Mouse (Mus musculus) urinary bladder, postnatal 10 days (tissue): ENCODE results near the gene Cd19.

Source experiments
- DNase-seq: peaks from one replicate; pipeline ENCODE4 v3.0.0; 2022; ENCODE audit warnings: low spot score

Cd19 gene

DNA sequence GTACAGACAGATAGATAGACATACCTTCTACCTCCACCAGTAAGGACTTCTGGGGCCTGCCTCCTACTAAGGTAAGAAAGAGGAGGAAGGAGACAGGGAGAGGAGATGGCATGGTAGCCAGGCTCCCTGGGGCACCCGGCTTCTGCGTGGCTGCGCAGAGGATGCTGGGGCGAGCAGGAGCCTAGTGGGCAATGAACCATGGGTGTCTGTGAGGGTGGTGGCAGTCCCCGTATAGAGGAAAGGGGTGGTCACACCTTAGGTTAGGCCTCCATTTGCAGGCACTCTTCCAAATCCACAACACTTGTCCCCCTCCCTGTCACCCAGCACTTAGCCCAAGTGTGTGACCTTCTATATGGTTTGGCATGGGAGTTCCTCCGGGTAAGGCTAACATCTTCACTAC, at the start of gene Cd19:
Cd19 (minus strand) TSS at position 165 of the 400 bp plus-strand sequence.
- no peak for DNase-seq

DNA sequence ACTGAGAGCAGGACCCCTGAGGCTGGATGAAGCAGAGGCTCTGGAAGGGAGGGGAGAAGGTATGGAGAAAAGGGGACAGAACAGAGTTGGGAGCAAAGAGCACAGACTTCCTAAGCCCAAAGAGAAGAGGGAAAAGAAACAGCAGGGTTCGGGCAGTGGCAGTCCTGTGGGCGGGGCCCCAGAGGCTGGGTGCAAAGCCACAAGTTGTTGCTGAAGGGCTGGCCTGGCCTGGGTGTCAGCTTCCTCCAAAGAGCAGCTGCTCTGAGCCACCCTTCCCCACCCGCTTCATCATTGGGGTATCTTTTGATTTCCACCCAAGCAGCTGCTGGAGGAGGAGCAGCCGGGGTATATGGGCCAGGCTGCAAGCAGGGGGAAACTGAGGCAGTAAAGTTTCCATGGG, 49.4 kb upstream of the Cd19 start:
- no peak for DNase-seq

DNA sequence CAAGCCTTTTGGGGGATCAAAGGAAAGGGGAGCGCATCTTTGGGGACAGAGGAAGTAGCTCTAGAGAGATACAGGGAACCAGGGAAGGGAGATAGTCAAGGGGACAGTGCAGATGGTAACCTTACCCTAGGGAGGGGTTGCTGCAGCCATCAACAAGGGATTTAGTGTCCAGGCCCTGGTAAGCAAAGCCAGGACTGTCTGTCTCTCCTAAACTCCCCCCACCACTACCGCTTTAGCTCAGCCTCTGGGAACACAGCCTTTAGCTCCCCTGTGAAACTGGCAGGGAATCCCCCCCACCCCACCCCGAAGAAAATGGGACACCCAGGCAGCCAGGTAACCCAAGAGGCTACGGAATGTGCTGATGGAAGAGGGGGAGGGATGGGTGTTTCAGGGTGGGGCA, 48.9 kb upstream of the Cd19 start:
- no peak for DNase-seq

DNA sequence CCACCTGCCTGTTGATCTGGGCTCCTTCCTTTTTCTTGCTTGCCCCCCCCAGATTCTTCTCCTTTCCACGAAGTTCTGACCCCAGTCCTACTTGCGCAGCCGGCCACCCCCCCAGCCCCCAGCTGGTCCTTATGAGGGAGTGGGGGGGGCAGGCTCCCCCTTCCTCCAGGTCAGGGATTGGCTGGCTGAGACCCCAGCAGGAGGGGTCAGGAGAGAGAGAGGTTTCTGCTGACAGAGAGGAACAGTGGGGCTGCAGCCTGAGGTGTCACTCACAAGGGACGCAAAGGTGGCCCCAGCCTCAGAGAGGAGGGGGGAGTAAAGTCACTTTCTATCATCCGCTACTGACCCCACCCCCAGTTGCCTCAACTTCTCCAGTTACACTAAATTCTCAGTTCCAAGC, 48.3 kb upstream of the Cd19 start, which contains the start of gene Atp2a1:
Atp2a1 (minus strand) TSS at position 105 of the 400 bp plus-strand sequence.
- no peak for DNase-seq

DNA sequence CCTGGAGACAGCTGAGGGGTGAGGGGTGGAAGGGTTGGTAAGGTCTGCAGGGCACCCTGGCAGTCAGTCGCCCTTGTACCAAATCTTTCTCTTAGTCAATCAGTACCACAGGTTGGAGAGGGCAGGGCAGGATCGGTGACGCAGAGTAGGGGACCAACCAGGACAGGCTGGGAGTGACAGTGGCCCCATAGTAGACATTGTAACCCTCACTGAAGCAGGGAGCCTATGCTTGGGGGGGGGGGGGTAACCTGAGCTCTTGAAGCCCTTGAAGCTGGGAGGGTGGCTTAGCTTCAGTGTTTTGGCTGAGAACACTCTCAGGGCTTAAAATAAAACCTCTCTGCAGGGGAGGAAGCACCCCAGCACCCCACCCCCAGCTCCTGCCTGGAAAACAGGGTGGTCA, 46.9 kb upstream of the Cd19 start:
- DNase-seq, result no peak

DNA sequence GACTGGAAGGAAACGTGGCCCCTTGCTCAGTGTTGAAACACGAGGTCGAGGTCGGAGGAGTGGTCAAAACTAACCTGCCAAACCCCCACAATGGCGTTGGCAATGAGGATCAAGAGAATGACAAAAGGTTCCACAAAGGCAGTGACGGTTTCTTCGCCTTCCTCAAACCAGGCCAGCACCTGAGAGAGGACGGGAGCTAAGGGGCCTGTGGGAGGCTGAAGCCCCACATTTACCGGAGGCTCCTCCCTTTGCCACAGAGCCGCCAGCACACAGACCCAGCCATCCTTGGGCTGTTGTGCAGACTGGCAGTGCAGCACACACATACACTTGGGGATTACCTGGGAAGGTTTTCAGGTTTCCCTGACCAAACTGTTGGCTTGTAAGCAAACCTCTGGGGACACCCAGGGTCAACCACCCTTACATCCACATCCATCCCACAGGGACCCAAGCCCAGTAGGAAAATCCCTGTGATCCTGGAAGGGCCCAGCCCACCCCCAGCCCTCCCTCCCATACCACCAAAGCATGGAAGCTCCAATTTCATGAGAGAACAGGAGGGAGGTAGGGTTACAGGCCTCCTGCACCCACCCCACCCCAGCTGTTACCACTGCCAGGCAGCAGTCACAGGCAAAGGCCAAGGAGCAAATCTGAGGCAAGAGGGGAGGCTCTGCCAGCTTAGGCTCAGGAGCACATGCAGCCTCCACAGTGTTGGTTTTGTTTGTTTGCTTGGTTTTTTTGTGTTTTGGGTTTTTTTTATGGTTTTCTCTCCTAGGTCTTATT, 46.1 kb upstream of the Cd19 start:
- no peak for DNase-seq

DNA sequence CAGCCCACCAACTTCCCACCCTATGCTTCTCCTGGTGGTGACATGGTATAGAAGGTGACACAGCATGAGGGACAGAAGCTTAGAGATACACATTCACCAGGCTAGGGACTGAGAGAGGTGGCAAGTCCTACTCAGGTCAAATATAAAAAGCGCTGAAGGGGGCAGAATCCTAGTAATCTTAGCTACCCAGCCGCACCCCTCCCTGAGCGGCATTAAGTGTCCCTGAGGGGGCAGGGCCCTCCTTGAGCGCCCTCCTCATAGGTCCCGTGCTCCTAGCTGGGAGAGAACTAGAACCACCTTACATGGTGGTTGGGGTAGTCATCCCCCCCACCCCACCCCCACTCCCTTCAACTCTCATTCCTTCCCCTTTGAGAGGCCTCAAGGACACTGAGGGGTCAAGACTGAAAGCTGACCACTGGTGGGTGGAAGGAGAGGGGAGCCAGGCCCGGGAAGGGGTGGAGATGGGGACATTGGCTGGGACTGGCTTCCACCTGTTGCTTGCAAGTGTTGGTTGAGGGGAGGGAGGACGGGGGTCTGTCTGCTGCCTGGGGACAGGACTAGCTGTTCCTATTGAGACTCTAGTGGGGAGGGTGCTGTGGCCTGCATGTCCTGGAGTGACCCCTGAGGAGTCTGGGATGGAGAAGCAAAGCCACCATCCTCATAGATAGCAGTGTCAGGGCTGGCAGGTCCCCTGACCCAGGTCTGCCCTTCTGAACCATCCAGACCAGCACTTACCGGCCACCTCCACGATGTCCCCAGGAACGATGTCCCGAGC, 44.3 kb upstream of the Cd19 start:
- no peak for DNase-seq

DNA sequence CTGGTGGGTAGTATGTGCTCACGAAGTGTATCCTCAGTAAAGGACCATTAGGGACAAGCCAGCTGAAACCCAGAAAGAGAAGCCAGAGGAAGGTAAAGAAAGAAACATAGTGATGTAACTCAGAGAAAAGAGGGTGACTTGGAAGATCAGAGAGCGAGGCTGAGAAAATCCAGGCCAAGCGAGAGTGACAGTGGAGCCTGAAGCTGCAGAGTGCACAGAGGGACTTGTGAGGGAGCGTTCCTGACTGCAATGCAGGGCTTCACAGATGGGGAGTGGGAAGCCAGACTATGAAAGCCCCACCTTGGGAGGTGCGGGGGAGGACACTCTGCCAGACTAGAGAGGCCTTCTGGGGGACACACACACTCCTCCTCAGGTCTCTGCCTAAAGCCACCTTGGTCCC, 43.5 kb upstream of the Cd19 start:
- no peak for DNase-seq

DNA sequence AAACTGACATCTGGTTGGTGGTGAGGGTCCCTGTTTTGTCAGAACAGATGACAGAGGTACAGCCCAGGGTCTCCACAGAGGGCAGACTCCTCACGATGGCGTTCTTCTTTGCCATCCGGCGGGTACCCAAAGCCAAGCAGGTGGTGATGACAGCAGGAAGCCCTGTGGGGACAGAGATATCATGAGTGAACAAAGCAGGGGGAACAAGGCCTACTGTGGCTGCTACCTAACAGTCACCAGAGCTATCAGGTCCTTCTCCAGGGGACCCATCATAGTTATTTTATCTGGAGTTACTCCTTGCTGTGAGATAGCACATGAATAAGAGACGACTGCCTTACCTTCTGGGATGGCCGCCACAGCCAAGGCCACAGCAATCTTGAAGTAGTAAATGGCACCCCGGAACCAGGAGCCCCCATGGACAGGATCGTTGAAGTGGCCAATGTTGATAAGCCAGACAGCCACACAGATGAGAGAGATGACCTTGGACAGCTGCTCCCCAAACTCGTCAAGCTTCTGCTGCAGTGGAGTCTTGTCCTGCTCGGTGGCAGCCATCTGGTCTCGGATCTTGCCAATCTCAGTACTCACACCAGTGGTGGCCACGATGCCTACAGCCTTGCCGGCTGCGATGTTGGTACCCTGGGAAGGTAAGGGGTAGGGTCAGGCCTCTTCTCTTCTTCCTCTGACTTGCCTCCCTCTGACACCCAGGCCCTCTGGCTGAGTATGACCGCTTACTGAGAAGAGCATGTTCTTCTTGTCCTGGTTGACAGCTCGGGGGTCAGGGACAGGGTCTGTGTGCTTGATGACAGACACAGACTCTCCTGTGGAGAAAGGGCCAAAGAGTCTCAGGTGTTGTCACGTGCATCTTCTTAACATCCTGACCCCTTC, 41.9 kb upstream of the Cd19 start:
- DNase-seq, result no peak

DNA sequence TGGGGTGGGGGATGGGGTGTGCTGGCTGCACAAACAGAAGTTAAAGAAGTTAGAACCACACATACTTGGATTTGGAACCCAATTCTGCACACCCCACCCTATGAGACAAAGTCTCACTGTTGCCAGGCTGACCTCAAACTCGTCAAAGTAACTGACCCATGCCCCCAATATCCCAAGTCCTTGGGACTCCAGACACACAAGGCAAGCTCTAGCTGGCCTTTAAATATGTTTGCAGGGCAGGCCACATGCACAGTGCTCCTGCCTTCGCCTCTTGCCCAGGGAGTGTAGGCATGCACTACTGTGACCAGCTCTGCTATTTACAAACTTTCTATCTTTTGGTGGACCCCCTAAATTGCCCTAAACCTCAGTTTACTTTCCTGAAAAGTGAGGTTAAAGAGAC, 40.6 kb upstream of the Cd19 start:
- DNase-seq, result no peak

DNA sequence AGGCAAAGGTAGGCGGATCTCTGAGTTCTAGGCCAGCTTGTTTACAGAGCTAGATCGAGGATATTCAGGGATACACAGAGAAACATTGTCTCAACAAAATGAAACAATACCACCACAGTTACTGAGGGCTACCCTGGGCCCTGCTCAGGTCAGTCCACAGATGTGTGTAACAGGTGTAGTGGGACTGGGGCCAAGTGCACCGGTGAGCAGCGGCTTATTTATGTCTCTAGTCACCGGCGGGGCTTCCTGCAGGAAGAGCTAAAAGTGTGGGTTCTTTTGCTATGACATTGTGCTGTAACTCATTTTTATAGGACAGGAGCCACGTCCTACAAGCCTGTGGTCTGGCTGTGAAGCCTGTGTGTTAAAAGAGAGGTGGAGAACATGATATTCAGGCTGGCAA, 39.2 kb upstream of the Cd19 start:
- no peak for DNase-seq

DNA sequence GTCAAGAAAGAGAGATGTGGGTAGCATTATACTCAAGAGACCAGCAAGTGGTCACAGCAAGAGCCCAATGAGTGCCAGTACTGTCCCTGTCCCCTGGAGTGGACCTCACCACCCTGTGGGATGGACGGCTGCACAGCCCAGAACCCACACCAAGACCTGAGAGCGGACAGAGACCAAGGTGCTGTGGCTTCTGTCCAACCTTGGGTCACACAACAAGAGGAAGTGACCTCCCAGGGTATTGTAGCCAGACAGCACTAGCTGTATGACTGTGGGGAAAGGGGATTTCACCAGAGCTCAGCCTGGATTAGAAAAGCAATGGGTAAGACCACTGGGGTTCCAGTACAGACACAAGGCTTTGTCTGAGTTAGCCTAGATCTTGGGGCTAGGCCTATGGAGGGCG, 37.6 kb upstream of the Cd19 start:
- DNase-seq, result no peak

DNA sequence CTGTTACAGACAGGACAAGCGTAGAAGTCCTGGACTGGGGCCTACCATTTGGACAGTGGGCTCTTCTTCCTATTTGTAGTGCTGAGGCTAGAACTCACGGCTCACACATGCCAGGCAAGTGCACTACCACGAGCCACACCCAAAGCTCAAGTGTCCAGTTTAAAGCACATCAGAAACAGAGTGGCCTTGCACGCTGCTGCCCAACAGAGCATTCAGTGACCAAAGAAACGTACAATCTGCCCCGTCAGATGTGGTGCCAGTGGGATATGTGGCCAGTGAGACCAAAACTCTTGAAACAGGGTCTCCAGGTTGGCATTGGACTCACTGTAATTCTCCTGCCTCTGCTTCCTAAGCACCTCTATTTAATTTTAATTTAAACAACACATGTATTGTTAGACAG, 36.0 kb upstream of the Cd19 start:
- no peak for DNase-seq

DNA sequence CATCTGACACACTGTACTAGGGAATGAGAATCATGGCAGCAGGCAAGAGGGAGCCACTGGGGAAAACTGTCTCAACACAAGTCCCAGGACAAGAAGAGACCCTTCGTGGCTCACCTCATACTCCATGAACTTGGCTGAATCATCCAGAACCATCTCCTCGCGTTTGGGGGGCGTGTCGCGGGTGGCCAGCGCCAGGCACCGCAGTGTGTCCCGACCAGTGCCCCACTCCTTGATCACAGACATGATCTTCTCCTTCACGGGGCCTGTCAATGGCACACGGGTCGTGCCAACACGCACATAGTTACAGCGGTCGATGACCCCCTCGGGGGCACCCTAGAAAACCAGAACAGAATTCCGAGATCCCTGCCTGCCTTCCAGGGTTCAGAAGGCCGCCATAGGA, 35.3 kb upstream of the Cd19 start:
- no peak for DNase-seq

DNA sequence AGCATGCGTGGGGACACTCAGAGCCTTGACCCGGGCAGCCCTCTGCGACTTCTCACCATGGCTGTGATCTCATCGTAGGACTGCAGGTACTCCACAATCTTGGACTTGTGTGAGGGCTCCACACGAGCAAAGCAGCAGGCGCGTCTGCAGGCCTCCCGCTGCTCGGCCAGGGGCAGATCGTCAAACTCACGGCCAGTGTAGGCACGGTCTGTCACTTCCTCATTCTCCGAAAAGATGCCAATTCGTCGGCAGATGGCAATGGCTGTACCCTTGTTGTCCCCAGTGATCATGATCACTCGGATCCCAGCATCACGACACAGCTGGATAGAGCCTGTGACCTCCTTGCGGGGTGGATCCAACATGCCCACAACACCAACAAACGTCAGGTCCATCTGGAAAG, 33.8 kb upstream of the Cd19 start:
- DNase-seq, result no peak

DNA sequence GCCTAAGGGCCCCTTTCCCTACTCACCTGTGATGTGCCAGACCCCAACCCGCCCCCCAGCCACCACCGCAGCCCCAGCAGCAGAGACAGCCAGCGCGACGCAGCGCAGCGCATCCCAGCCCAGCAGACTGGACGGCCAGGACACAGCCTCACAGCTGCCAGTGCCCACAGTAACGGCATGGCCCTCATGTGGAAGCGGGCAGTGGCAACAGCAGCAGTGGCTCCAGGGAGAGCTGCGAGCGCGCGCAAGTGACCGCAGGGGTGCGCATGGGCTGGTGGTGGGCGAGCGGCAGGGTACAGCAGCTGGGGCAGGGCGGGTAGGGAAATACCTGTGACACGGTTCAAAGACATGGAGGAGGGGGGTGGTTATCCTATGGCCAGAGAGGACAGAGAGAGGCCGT, 31.5 kb upstream of the Cd19 start:
- DNase-seq, result no peak

DNA sequence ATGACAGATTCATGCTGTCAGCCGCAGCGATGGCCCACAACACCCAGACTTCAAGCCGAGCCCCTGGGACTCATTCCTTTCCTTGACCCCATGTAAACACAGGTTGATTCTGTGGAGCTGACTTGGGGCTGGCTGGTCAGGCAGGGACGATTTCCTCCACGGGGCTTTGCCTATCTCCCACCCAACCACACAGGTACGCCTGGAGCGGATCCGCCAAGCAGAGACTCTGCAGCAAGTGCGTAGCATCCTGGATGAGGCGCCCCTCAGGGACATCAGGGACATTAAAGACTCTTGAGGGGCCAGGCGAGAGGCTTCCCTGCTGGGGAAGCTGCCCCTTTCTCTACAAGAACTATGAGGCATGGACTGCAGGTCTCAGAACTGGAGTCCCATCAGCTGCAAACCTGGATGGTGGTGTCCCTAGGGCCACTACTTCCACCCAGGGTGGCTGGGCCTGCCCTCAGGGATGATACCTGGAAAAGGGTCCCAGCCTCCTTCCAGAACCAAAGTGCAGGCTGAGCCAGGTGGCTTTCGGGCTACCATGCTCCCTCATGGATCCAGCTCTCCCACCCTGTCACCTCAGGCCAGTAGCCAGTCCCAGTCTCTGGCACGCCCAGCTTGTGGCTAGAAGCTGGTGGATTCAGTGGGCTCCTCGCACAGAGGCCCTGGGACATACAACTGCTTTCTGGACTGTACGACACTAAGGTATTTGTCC, 30.6 kb upstream of the Cd19 start:
- DNase-seq, result no peak

DNA sequence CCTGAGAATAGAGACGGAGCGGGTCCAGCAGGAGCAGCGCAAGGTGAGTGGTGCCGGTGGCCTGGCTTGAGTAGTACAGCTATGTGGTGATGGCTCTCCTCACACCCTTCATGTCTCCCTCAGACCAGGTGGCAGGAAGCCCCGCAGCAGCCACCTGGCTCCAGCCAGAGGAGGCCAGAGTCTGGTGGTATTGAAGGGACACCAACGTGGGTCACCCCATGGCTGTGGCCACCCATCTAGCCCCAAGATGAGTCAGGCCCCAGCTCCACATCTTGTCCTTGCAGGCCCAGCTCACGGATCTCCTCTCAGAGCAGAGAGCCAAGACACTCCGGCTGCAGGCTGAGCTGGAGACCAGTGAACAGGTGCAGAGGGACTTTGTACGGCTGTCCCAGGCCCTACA, 29.8 kb upstream of the Cd19 start:
- DNase-seq, result no peak

DNA sequence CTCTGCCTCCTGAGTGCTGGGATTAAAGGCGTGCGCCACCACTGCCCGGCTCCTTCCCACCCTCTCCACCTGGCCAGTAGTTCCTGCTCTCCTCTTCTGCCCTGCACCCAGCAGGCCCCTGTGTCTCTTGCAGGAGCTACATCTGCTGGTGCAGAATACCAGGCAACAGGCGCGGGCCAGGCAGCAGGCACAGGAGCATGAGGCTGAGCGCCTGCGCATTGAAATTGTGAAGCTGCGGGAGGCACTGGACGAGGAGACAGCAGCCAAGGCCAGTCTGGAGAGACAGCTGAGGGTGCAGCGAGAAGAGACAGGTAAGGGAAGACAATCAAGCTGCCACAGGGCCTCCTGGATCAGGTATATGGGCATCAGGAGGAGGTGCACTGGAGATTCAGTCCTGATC, 29.3 kb upstream of the Cd19 start:
- no peak for DNase-seq

DNA sequence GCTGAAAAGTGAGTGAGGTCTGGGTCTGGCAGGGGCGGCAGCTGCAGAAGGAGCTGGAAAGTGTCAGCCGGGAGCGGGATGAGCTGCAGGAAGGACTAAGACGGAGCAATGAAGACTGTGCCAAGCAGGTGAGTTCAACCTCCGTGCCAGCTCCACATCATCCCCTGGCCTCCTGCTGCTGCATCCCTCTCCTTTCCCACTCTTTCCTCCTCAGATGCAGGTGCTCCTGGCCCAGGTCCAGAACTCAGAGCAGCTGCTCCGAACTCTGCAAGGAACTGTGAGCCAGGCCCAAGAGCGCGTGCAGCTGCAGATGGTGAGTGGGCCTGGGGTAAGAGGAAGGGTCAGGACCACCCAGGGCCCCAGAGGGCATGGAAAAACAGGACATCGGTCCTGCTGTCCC, 25.4 kb upstream of the Cd19 start:
- no peak for DNase-seq

DNA sequence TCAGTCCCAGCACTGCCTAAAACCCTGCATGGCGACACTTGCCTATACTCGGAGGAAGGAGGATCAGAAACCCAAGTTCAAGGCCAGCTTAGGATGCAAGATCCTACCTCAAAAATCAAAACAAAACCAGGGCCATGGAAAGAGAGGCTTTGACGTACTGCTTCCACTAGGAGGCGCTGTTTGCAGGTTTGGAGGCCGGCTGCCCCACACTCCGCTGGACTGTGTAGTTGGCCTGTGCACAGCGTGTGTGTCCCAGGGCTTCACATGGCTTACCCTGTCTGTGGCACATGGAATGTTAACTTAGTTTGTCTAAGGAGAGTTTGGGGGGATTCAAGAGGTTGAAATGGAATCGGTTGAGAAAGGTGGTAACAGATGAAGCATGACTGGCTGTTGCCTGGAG, 22.2 kb upstream of the Cd19 start:
- DNase-seq, result no peak

DNA sequence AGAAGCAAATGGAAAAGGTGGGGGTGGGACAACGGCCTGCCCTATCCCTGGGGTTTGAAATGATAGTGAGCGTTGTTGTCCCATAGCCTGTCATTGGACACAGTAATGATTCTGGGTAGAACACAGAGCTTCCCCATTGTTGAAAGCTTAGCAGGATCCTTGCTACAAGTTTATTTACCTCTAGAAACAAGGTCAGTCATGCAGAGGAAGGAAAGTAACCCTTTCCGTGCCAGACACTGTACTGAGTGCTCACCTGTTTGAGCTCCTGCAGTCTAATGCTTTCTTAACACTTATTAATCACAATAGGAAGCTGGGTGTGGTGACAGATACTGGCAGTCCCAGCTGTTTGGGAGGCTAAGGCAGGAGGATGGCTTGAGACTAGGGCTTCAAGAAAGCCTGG, 21.1 kb upstream of the Cd19 start:
- DNase-seq, result no peak
